Mouse (Mus musculus) activated CD4-positive, CD25-positive, alpha-beta regulatory T cell, adult 4 months (primary cell): Measurements from ENCODE around the gene Axin2. TPM values are rescaled to one million over a fixed set of nuclear protein-coding genes. Genes with fewer than 3 reads are reported as not detected.
"Not testable (repeated sequence)": the region's sequence is repeated elsewhere in the genome, so short reads cannot be mapped to it uniquely, and the experiment has no call there.

Experiments used
- ATAC-seq: one replicate; pipeline ENCODE4 v1.8.0; 2017
- polyA plus RNA-seq, 2 experiments: library from polyadenylated mRNA; unstranded; fragments of 100-300 nt; shearing (Covaris generic); gene quantifications; one replicate each; pipeline ENCODE4 v1.2.1; 2017

Gene Axin2
- 10 to 100 TPM in 1 of 2 experiments, 1 to 10 TPM in 1; 7.7 to 12.7 TPM for polyA plus RNA-seq

GRCm38 (mm10) chr11:108920158-108920635 is at the start of gene Axin2:
Axin2 (plus strand) TSS chr11:108920349.
- peak; percentile 92 for ATAC-seq

- ATAC-seq = not testable (repeated sequence)
These were observed 48.9 kb upstream of the Axin2 start for GRCm38 (mm10) chr11:108871284-108871683.

GRCm38 (mm10) chr11:108871748-108872147 is 48.4 kb upstream of the Axin2 start:
- no peak for ATAC-seq

GRCm38 (mm10) chr11:108876633-108877205 is 43.4 kb upstream of the Axin2 start:
- no peak for ATAC-seq

- no peak for ATAC-seq
These were observed 42.6 kb upstream of the Axin2 start for GRCm38 (mm10) chr11:108877520-108877919.

GRCm38 (mm10) chr11:108880546-108880945 is 39.6 kb upstream of the Axin2 start:
- no peak for ATAC-seq

DNA sequence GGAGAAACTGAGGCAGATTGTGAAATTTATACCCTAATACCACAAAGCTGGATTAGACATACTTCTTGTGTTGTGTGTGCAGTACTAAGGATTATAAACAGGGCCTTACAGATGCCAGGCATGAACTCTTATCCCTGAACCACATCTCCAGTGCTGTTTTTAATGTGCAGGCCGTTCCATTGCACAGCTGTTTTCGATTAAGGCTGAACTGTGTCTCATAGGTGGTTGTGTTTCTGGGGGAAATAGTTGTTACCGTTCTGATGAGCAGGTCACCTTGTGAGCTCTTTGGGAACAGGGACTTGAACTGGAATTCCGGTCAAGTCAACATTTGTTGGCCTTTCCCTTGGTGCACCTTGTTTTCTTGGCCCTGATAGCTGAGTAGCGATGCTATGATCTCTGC is 38.5 kb upstream of the Axin2 start:
- no peak for ATAC-seq

GRCm38 (mm10) chr11:108885276-108885896 is 34.8 kb upstream of the Axin2 start:
- ATAC-seq = no peak

DNA sequence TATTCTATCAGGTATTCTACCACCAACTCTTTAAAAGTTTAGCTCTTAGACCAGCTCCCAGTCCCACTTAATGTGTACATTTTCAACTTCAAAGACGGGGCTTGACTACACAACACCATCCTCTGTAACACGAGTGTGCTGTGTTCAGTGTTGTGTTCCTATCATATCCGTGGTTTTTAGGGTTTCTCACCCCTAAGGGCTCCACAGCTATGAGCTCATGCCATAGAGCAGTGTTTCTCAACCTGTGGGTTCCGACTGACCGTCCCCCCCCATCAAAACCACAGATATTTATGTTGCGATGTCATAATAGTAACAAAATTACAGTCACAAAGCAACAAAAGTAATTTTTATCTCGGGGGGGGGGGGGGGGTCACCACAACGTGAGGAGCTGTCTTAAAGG is 34.1 kb upstream of the Axin2 start:
- ATAC-seq = no peak

GRCm38 (mm10) chr11:108889121-108889520 is 31.0 kb upstream of the Axin2 start:
- no peak for ATAC-seq

- no peak for ATAC-seq
These were observed 29.6 kb upstream of the Axin2 start for GRCm38 (mm10) chr11:108890544-108890943.

DNA sequence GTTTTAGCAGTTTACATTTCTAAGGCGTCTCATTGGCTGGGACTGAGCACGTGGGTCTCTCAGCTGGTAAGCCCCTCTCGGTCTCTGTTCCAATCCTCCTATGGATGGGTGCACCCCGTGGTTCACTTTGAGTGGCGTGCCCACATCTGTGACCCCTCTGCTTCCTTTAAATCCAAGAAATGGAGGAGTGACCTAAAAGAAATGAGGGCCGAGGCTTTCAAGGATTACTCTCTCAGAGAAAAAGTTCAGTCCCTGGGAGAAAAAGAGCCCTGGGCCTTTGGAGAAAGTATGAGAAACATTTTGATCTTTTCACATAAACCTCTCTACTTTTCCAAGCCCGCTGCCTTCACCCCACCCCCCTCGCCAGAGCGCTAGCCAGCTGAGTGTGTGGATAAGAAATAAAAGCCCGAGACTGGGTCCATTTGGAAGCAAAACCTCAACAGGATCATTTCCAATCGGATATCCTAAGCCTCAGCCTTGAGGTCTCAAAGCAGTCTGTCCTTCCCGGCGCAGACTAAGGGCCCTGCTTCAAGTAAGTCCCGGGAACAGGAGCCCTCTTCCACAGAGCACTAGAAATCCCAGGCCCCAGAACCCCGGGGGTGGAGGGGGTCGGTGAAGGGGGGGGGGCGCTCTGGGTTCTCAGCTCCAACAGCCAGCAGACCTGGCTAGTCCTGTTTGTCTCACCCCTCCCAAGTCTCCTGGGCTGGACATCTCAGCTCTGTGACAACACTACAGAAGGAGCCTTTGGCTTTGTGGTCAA is 28.9 kb upstream of the Axin2 start:
- ATAC-seq = no peak

DNA sequence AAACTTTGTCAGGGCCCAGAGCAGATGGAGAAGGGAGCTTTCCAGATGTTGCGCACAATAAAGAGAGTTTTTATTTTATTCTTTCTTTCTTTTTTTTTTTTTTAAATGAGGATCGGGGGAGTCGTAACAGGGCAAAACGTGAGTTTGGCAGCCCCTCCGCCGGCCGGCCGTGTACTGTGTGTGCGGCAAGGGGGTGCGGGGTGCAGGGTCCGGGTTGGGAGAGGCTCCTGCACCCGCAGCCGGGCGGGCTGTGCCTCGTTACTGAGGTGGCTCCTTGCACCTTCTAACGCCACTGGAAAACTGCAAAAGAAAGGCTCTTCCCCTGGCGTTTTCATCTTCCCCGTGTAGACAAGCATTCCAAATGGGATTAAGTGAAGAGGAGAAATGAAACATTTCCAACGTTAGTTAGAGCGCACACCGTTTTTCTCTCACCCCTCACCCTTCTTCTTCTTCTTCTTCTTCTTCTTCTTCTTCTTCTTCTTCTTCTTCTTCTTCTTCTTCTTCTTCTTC is 28.2 kb upstream of the Axin2 start:
- no peak for ATAC-seq

DNA sequence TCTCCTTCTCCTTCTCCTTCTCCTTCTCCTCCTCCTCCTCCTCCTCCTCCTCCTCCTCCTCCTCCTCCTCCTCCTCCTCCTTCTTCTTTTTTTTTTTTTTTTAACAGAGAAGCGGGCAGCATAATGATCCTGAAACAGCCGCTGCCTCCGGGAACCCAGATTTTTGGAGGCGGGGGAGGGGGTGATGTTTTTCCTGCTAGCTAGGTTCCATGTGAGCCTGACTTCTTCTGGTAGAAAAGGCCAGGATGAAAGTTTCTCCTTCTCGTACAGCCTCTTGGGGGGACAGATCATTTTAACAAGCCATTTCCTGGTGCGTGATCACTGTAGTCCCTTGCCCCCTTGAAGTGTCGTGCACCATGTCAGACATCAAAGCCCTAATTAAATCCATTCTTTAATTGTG is 27.7 kb upstream of the Axin2 start:
- ATAC-seq = no peak

GRCm38 (mm10) chr11:108893232-108893790 is 26.8 kb upstream of the Axin2 start:
- ATAC-seq = peak; percentile 64

- ATAC-seq = no peak
These were observed 26.2 kb upstream of the Axin2 start for GRCm38 (mm10) chr11:108893855-108894510.

DNA sequence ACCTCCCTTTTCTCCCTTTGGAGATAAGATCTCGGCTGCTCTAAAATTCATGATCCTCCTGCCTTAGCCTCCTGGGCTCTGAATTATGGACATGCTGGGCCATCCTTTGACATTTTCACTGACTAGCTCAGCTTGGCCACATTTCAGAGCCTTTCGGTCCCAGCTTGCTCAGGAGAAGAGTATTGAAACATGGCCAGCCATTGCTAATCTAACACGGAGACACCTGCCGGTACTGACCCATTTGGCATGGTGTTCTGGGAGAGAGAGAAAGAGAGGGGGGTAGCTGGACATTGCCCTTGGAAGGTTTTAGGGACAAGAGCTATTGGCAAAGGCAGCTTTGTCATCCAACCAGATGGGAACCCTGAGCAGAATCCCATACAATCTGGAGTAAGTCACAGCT is 23.1 kb upstream of the Axin2 start:
- no peak for ATAC-seq

GRCm38 (mm10) chr11:108898063-108898462 is 22.1 kb upstream of the Axin2 start:
- ATAC-seq = no peak

DNA sequence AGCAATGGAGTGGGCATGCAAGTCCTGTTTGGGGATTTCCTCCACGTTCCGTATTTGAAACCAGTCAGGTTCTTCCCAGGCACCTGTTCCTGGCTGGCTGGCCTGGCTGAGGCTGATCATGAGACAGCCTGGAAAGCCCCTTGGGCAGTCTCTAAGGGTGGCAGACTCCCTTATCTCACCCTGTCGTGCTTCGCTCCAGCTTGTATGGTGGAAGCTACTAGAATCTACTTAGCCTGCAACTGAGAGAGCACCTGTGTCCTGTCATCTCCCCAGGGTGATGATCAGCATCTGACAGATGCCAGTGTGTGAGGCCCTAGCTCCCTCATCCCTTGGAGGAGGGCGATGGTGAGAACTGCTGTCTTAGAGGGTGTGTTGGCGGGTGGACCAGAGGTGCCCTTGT is 21.7 kb upstream of the Axin2 start:
- ATAC-seq = no peak

DNA sequence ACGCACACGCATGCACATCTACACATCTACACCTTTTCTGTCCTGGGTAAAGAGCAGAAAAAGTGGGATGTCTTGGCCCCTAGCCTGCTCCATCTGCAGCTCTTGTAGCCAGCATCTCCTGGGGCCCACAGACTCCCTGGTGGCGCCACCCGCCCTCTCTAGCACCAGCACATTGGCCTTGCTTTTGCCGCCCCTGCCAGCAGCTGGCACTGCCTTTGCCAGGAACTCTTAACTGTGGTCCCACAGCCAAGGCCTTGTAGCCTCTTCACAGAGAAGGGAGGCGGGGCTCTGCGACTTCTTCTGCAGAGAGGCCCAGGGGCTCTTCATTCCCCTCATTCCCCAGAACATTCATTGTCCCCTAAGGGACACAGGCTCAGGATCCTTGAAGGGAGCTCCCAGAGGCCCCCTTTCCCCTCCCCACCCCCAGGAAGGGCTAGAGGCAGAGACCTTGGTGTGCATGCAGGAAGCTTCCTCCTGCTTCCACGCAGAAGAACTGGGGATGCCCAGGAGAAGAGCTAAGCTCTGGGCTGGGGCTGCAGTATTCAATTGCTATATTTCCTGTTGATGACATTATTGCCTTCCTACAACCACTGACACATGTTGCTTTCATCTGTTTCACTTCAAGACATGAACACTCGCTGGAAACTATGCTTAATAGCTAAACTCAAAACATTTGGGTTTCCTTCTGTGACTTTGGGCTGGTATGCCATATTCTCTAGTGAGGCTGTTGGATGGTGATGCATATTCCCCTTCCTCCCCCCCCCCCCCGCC is 19.2 kb upstream of the Axin2 start:
- ATAC-seq = peak; percentile 73

- no peak for ATAC-seq
These were observed 18.5 kb upstream of the Axin2 start for GRCm38 (mm10) chr11:108901670-108902069.

DNA sequence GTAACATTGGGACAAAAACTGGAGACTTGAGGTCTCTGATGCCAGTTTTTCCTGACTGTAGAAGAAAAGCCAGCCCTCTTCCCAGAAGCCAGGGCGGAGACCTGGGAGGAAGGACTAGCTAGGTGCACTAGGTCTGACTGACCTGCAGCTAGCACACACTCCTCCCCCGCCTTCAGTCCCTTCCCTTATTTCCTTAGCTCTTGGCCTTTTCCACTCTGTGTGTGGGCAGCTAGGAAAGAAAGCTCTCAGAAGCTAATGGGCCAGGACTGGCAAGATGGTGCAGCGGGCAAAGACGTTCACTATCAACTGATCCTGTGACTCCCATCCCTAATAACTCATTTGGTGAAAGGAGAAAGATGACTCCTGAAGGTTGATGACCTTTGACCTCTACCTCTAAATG is 17.8 kb upstream of the Axin2 start:
- no peak for ATAC-seq
